Mouse (Mus musculus): ENCODE data around the gene Fam217b.

Gene Fam217b

GRCm38 (mm10) chr2:178437311-178437710, 23.0 kb downstream of the Fam217b start:
- DNase-seq (ENCODE audit: low read depth, low spot score): no peak

- DNase-seq (ENCODE audit: low read depth, low spot score): no peak
Observed at GRCm38 (mm10) chr2:178449386-178449785, 35.1 kb downstream of the Fam217b start.

- DNase-seq (ENCODE audit: low read depth, low spot score): no peak
Observed at GRCm38 (mm10) chr2:178450236-178450635, 35.9 kb downstream of the Fam217b start.

- DNase-seq (ENCODE audit: low read depth, low spot score): no peak
Observed at GRCm38 (mm10) chr2:178450961-178451360, 36.6 kb downstream of the Fam217b start.

- no peak for DNase-seq (ENCODE audit: low read depth, low spot score)
Observed at GRCm38 (mm10) chr2:178454664-178455516, 40.6 kb downstream of the Fam217b start.

GRCm38 (mm10) chr2:178457414-178457813, 43.1 kb downstream of the Fam217b start:
- DNase-seq (ENCODE audit: low read depth, low spot score): no peak

GRCm38 (mm10) chr2:178460353-178460752, 46.0 kb downstream of the Fam217b start:
- DNase-seq (ENCODE audit: low read depth, low spot score): no peak

- DNase-seq (ENCODE audit: low read depth, low spot score): no peak
Observed at GRCm38 (mm10) chr2:178471546-178472480, 57.5 kb downstream of the Fam217b start.

- no peak for DNase-seq (ENCODE audit: low read depth, low spot score)
Observed at GRCm38 (mm10) chr2:178473916-178474315, 59.6 kb downstream of the Fam217b start.

Measured in CD4-positive, CD25-positive, alpha-beta regulatory T cell, adult 2 months (primary cell).